Comparison of ENCODE assay signal across 8 mouse cellular contexts in genomic region chr8:78820673-78821310, GRCm38 (mm10). TPM values are rescaled to one million over a fixed set of nuclear protein-coding genes. Genes with fewer than 3 reads are reported as not detected.
DNase-seq lines count a peak whose midpoint lies in the region; ATAC-seq and TF ChIP-seq lines count a peak whose summit lies in the region.

Gene Lsm6, minus strand, starts transcription at chr8:78821140.

- no peaks in the 10 kb centered on the region for H3K27me3 ChIP-seq in embryonic facial prominence, embryonic 13.5 days
- H3K27me3 ChIP-seq in kidney, adult 2 months (replicated peaks; ENCODE audit: control insufficient read depth, insufficient read depth, low read length), result no peaks in the 10 kb centered on the region
- no peaks in the 10 kb centered on the region for H3K27me3 ChIP-seq in limb, embryonic 12.5 days
- no peaks in the 10 kb centered on the region for H3K27me3 ChIP-seq in midbrain, embryonic 15.5 days (replicated peaks)
- H3K27me3 ChIP-seq in spleen, adult 2 months (ENCODE audit: control insufficient read depth, insufficient read depth, low read length), result no peaks in the 10 kb centered on the region

- H3K4me1 ChIP-seq in embryonic facial prominence, embryonic 13.5 days, result peaks cover 23% of the 10 kb centered on the region
- H3K4me1 ChIP-seq in kidney, adult 2 months (ENCODE audit: control insufficient read depth, insufficient read depth, low read length), result peaks cover 5% of the 10 kb centered on the region; the same call in 1 of the 2 replicates
- H3K4me1 ChIP-seq in limb, embryonic 12.5 days (replicated peaks), result peaks cover 33% of the 10 kb centered on the region
- peaks cover 14% of the 10 kb centered on the region for H3K4me1 ChIP-seq in midbrain, embryonic 15.5 days
- no peaks in the 10 kb centered on the region; the same call in 1 of the 2 replicates for H3K4me1 ChIP-seq in spleen, adult 2 months (ENCODE audit: control insufficient read depth, insufficient read depth, insufficient read length)

- H3K9ac ChIP-seq in embryonic facial prominence, embryonic 13.5 days, result peak within 1 kb of the TSS; percentile 87
- H3K9ac ChIP-seq in limb, embryonic 12.5 days (replicated peaks), result peak within 1 kb of the TSS; percentile 80
- peak within 1 kb of the TSS; percentile 99 for H3K9ac ChIP-seq in midbrain, embryonic 15.5 days

- peak; percentile 89 for ATAC-seq in embryonic facial prominence, embryonic 13.5 days (ENCODE audit: insufficient number of reproducible peaks, insufficient read depth, low FRiP score, low TSS enrichment, low read depth)
- peak; percentile 91 for ATAC-seq in limb, embryonic 12.5 days (ENCODE audit: insufficient number of reproducible peaks, insufficient read depth, low FRiP score, low TSS enrichment, low read depth)
- peak; percentile 95 for ATAC-seq in midbrain, embryonic 15.5 days (replicated peaks)

- peaks cover 4% of the 10 kb centered on the region; the same call in 1 of the 2 replicates for H3K36me3 ChIP-seq in embryonic facial prominence, embryonic 13.5 days
- H3K36me3 ChIP-seq in kidney, adult 2 months (ENCODE audit: control insufficient read depth, insufficient read depth, low read length), result no peaks in the 10 kb centered on the region
- peaks cover 6% of the 10 kb centered on the region for H3K36me3 ChIP-seq in limb, embryonic 12.5 days
- no peaks in the 10 kb centered on the region for H3K36me3 ChIP-seq in midbrain, embryonic 15.5 days (replicated peaks)
- peaks cover 1% of the 10 kb centered on the region for H3K36me3 ChIP-seq in spleen, adult 2 months (ENCODE audit: control insufficient read depth, insufficient read depth, low read length)

- no peak for TF ChIP-seq POLR2A in kidney, adult 2 months (IDR thresholded peaks at IDR 0.05; ENCODE audit: low read depth, low read length)
- TF ChIP-seq POLR2A in spleen, adult 2 months (IDR thresholded peaks at IDR 0.05; ENCODE audit: low read depth, low read length), result peak; percentile 66

- TF ChIP-seq CTCF in kidney, adult 2 months (conservative IDR thresholded peaks at IDR 0.05; ENCODE audit: insufficient read depth, insufficient read length, low read depth, low read length), result no peak
- no peak for TF ChIP-seq CTCF in spleen, adult 2 months (IDR thresholded peaks at IDR 0.05; ENCODE audit: extremely low read depth, insufficient read depth, insufficient read length, insufficient replicate concordance)

- H3K4me2 ChIP-seq in embryonic facial prominence, embryonic 13.5 days, result peak within 1 kb of the TSS; percentile 65
- peak within 1 kb of the TSS; percentile 72 for H3K4me2 ChIP-seq in limb, embryonic 12.5 days
- H3K4me2 ChIP-seq in midbrain, embryonic 15.5 days, result peak within 1 kb of the TSS; percentile 58

- DNase-seq in 3134 (ENCODE audit: extremely low read depth, insufficient read length, low spot score), result peak; percentile 93
- peak; percentile 98 to 99 for DNase-seq in adrenal gland, postnatal 36 days
- peak; percentile 98 to 100 for DNase-seq in heart, adult 18-20 months
- DNase-seq in kidney, adult 2 months, result peak; percentile 99
- peak; percentile 95 to 99 for DNase-seq in spleen, adult 2 months (ENCODE audit: low read depth in 1 of 2, low spot score in 2 of 2)

- 0% methylated on average over 64 of the region's 70 CpGs for WGBS in embryonic facial prominence, embryonic 13.5 days
- WGBS in kidney, adult 2 months, result under 1% methylated on average over 68 of the region's 70 CpGs
- under 1% methylated on average over 63 of the region's 70 CpGs for WGBS in limb, embryonic 12.5 days
- under 1% methylated on average over 67 of the region's 70 CpGs for WGBS in midbrain, embryonic 15.5 days
- under 1% methylated on average over 66 of the region's 70 CpGs for WGBS in spleen, adult 2 months

- H3K4me3 ChIP-seq in embryonic facial prominence, embryonic 13.5 days, result peak within 1 kb of the TSS; percentile 75
- peak within 1 kb of the TSS; percentile 98 for H3K4me3 ChIP-seq in kidney, adult 2 months (ENCODE audit: insufficient read depth, low read depth, low read length)
- H3K4me3 ChIP-seq in limb, embryonic 12.5 days (replicated peaks), result peak within 1 kb of the TSS; percentile 72
- H3K4me3 ChIP-seq in midbrain, embryonic 15.5 days, result peak within 1 kb of the TSS; percentile 97
- peak within 1 kb of the TSS; percentile 98 for H3K4me3 ChIP-seq in spleen, adult 2 months (ENCODE audit: extremely low read depth, insufficient read depth, insufficient read length)

- peak within 1 kb of the TSS; percentile 97 for H3K27ac ChIP-seq in embryonic facial prominence, embryonic 13.5 days
- peak within 1 kb of the TSS; percentile 95 for H3K27ac ChIP-seq in kidney, adult 2 months (ENCODE audit: insufficient read depth, low read depth, low read length)
- H3K27ac ChIP-seq in limb, embryonic 12.5 days, result peak within 1 kb of the TSS; percentile 99
- H3K27ac ChIP-seq in midbrain, embryonic 15.5 days, result peak within 1 kb of the TSS; percentile 99
- peak within 1 kb of the TSS; percentile 100 for H3K27ac ChIP-seq in spleen, adult 2 months (ENCODE audit: insufficient read depth, low read length)

- no peaks in the 10 kb centered on the region for H3K9me3 ChIP-seq in embryonic facial prominence, embryonic 13.5 days
- H3K9me3 ChIP-seq in limb, embryonic 12.5 days, result no peaks in the 10 kb centered on the region
- H3K9me3 ChIP-seq in midbrain, embryonic 15.5 days, result no peaks in the 10 kb centered on the region

RNA-seq across cellular contexts. Expression of gene Lsm6, which starts in this region (rescaled TPM):
- 100 to 1,000 TPM; 147 to 148 TPM for total RNA-seq in adrenal gland, postnatal 36 days (2021)
- polyA plus RNA-seq in embryonic facial prominence, embryonic 13.5 days (2015; fragmentation: Nextera tagmentation; extraction: Ambion mirVana), result 233 and 237 TPM in 2 replicates
- total RNA-seq in heart, adult 18-20 months (2021), result 10 to 100 TPM; 63.9 to 71.7 TPM
- polyA plus RNA-seq in kidney, adult 2 months (2012; rRNA removed), result 10.2 and 19.6 TPM in 2 replicates
- 262 and 265 TPM in 2 replicates for polyA plus RNA-seq in limb, embryonic 12.5 days (2016; fragmentation: Nextera tagmentation; extraction: Ambion mirVana)
- 135 and 140 TPM in 2 replicates for polyA plus RNA-seq in midbrain, embryonic 15.5 days (2015; fragmentation: Nextera tagmentation; extraction: Ambion mirVana)
- 3.4 and 5.4 TPM in 2 replicates for polyA plus RNA-seq in spleen, adult 2 months (2012; rRNA removed)

Comparison
In these comparisons a context has a peak if more than half of its experiments do, and no peak if none do; other contexts are left out.
1. Peak in every context shown above with its lines: DNase-seq, ATAC-seq, H3K4me3 ChIP-seq and H3K27ac ChIP-seq.